Mouse (Mus musculus) erythroblast, embryonic 14.5 days (primary cell): ENCODE measurements at regions not wholly inside any gene's neighbourhood (a gene's known extent, or its start where the extent isn't known, plus 50 kb on each side); places are given as distances from the start of the nearest gene placed in this dataset.

Experiments used
- GATA1 ChIP-seq: IDR thresholded peaks from 2 replicates; pipeline ENCODE4 v1.6.1; 2012; ENCODE audit warnings: low read length, inconsistent platforms, mixed read lengths
- TAL1 ChIP-seq: IDR thresholded peaks from 3 replicates; pipeline ENCODE4 v1.6.1; 2012; ENCODE audit warnings: low read length, inconsistent platforms, mixed read lengths

GRCm38 (mm10) chr17:83125057-83125456 lies 90.0 kb upstream of the Pkdcc start:
- TF ChIP-seq TAL1 (no peak), GATA1 (no peak)
